Comparison of ENCODE assay signal across 24 mouse cellular contexts in the genomic region with DNA sequence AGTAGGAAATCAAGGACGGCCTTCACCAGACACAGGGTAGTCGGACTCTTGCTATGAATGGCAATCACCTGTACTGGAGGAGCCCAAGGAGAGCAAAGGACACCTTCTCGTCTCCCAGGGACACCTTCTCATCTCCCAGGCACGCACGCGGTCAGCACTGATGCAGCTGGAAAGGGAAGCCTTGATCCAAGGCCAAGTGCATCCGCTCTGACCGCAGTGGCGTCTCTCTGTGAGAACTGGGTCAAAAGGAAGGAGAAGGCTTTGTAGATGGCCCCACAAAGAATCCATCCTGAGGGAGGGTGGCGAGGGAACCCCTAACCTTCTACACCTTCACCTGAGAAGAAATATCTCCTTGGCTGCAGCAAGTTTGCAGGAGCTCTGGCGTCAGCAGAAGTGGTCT. TPM values are rescaled to one million over a fixed set of nuclear protein-coding genes. Genes with fewer than 3 reads are reported as not detected.
DNase-seq lines count a peak whose midpoint lies in the region; ATAC-seq and TF ChIP-seq lines count a peak whose summit lies in the region.
"Had no signal": no experiment of that assay in that cellular context is flagged by ENCODE, and none has a peak within 500 bp of the region (broad histone marks: within the 10 kb centered on the region; RNA-seq: fewer than 3 reads in every experiment).

No protein-coding gene starts in this region.

- H3K4me3 ChIP-seq in heart, embryonic 13.5 days, result no peak overlapping the region
- no peak overlapping the region for H3K4me3 ChIP-seq in kidney, adult 2 months (ENCODE audit: insufficient read depth, low read depth, low read length)
- H3K4me3 ChIP-seq: embryonic facial prominence, embryonic 12.5 days; embryonic facial prominence, embryonic 15.5 days; gastrocnemius, adult 2 months had no signal

- H3K36me3 ChIP-seq in heart, embryonic 13.5 days, result no peaks in the 10 kb centered on the region
- H3K36me3 ChIP-seq in kidney, adult 2 months (ENCODE audit: control insufficient read depth, insufficient read depth, low read length), result no peaks in the 10 kb centered on the region
- H3K36me3 ChIP-seq: embryonic facial prominence, embryonic 12.5 days; embryonic facial prominence, embryonic 15.5 days had no signal

- H3K4me2 ChIP-seq in heart, embryonic 13.5 days, result no peak overlapping the region
- H3K4me2 ChIP-seq: embryonic facial prominence, embryonic 12.5 days; embryonic facial prominence, embryonic 15.5 days; hindbrain, embryonic 14.5 days had no signal

- TF ChIP-seq POLR2A in kidney, adult 2 months (IDR thresholded peaks at IDR 0.05; ENCODE audit: low read depth, low read length), result no peak

- H3K27ac ChIP-seq in heart, embryonic 13.5 days (replicated peaks), result 0 out of 2 replicates have a peak overlapping the region, but pooled peaks have one; percentile 28
- no peak overlapping the region for H3K27ac ChIP-seq in kidney, adult 2 months (ENCODE audit: insufficient read depth, low read depth, low read length)
- H3K27ac ChIP-seq: embryonic facial prominence, embryonic 12.5 days; gastrocnemius, adult 2 months; hindbrain, embryonic 14.5 days; hindbrain, postnatal 0 days had no signal

- DNase-seq in adrenal gland, adult (ENCODE audit: inconsistent age in 2 of 2, low spot score in 1 of 2), result peak; percentile 62 to 70
- DNase-seq in adrenal gland, postnatal 25 days, result no peak
- peak; percentile 45 for DNase-seq in adrenal gland, postnatal 14 days
- DNase-seq in adrenal gland, adult 8-10 months, result no peak
- no peak for DNase-seq in heart, postnatal 36 days
- peak; percentile 47 for DNase-seq in Muller cell, postnatal 12 days (ENCODE audit: inconsistent ontology term)
- DNase-seq in kidney, adult 2 months, result no peak
- DNase-seq: cerebellum, adult 18-20 months; cerebellum, adult 9-10 months; cerebellum, postnatal 14 days; forebrain, postnatal 0 days; gastrocnemius, adult 2 months; gastrocnemius, postnatal 14 days; heart, adult 11 months; kidney, adult 18-20 months had no signal

- 0 out of 2 replicates have a peak overlapping the region, but pooled peaks have one; percentile 6 for H3K9ac ChIP-seq in heart, embryonic 13.5 days
- H3K9ac ChIP-seq: embryonic facial prominence, embryonic 12.5 days; embryonic facial prominence, embryonic 15.5 days; forebrain, postnatal 0 days; hindbrain, embryonic 14.5 days had no signal

- ATAC-seq in heart, embryonic 13.5 days (ENCODE audit: extremely low read depth, insufficient number of reproducible peaks, low FRiP score, low TSS enrichment), result no peak
- ATAC-seq: forebrain, embryonic 14.5 days; forebrain, postnatal 0 days; hindbrain, postnatal 0 days; inflammation-experienced regulatory T-cells, adult 6 months; intestine, embryonic 16.5 days; Patski had no signal

- WGBS in heart, embryonic 13.5 days, result 92% methylated on average over 11 of the region's 11 CpGs
- WGBS in kidney, adult 2 months, result 90% methylated on average over 11 of the region's 11 CpGs

- peaks cover 13% of the 10 kb centered on the region for H3K27me3 ChIP-seq in heart, embryonic 13.5 days (replicated peaks)
- no peaks in the 10 kb centered on the region for H3K27me3 ChIP-seq in kidney, adult 2 months (replicated peaks; ENCODE audit: control insufficient read depth, insufficient read depth, low read length)
- H3K27me3 ChIP-seq: embryonic facial prominence, embryonic 12.5 days; embryonic facial prominence, embryonic 15.5 days; Patski had no signal

- no peaks in the 10 kb centered on the region for H3K9me3 ChIP-seq in heart, embryonic 13.5 days
- H3K9me3 ChIP-seq: embryonic facial prominence, embryonic 12.5 days; embryonic facial prominence, embryonic 15.5 days had no signal

- H3K4me1 ChIP-seq in heart, embryonic 13.5 days, result peaks cover 67% of the 10 kb centered on the region
- 0 out of 2 replicates have a peak, but pooled peaks cover 4% of the 10 kb centered on the region for H3K4me1 ChIP-seq in kidney, adult 2 months (ENCODE audit: control insufficient read depth, insufficient read depth, low read length)
- H3K4me1 ChIP-seq: embryonic facial prominence, embryonic 12.5 days had no signal

- no peak for TF ChIP-seq CTCF in kidney, adult 2 months (conservative IDR thresholded peaks at IDR 0.05; ENCODE audit: insufficient read depth, insufficient read length, low read depth, low read length)

- intact Hi-C loops in heart, postnatal 36 days (cut with DNase I), result no loop called here

RNA-seq across cellular contexts. Expression of gene Rcan1, which starts 28.5 kb away (rescaled TPM):
- 14.7 and 16.2 TPM in 2 replicates for total RNA-seq in adrenal gland, postnatal 25 days (2021)
- total RNA-seq in adrenal gland, postnatal 14 days (2021), result 16.6 and 16.9 TPM in 2 replicates
- 10 to 100 TPM; 16.0 to 23.4 (median 19.0) TPM for total RNA-seq in adrenal gland, adult 8-10 months (2022)
- 103 and 133 TPM in 2 replicates for polyA plus RNA-seq in heart, embryonic 13.5 days (2015; fragmentation: Nextera tagmentation; extraction: Ambion mirVana)
- 10 to 100 TPM; 50.8 to 99.4 TPM for total RNA-seq in heart, postnatal 36 days (2021)
- polyA plus RNA-seq in kidney, adult 2 months (2012; rRNA removed), result 36.2 and 44.4 TPM in 2 replicates

RNA-seq across cellular contexts. Expression of gene Clic6, which starts 43.4 kb away (rescaled TPM):
- not detected in 2 replicates for total RNA-seq in adrenal gland, postnatal 25 days (2021)
- total RNA-seq in adrenal gland, postnatal 14 days (2021), result 0.34 and 0.70 TPM in 2 replicates
- total RNA-seq in adrenal gland, adult 8-10 months (2022), result under 1 TPM; 0.17 to 0.55 (median 0.32) TPM
- 1.4 and 1.5 TPM in 2 replicates for polyA plus RNA-seq in heart, embryonic 13.5 days (2015; fragmentation: Nextera tagmentation; extraction: Ambion mirVana)
- total RNA-seq in heart, postnatal 36 days (2021), result under 1 TPM; 0.08 to 0.25 TPM
- polyA plus RNA-seq in kidney, adult 2 months (2012; rRNA removed), result 3.2 and 3.6 TPM in 2 replicates
- total RNA-seq: gastrocnemius, adult 2 months had no signal
- polyA plus RNA-seq: inflammation-experienced regulatory T-cells, adult 6 months had no signal

Comparison
In these comparisons a context has a peak if more than half of its experiments do, and no peak if none do; other contexts are left out.
1. DNase-seq: peak in adrenal gland, adult (2 of 2), adrenal gland, postnatal 14 days (single experiment) and Muller cell, postnatal 12 days (single experiment); none in adrenal gland, postnatal 25 days (single experiment), adrenal gland, adult 8-10 months (single experiment), heart, postnatal 36 days (0 of 2) and kidney, adult 2 months (single experiment).